Mouse (Mus musculus) embryo, embryonic 10 days (tissue): ENCODE measurements at regions not wholly inside any gene's neighbourhood (a gene's known extent, or its start where the extent isn't known, plus 50 kb on each side); places are given as distances from the start of the nearest gene placed in this dataset.
"Not testable (repeated sequence)": the region's sequence is repeated elsewhere in the genome, so short reads cannot be mapped to it uniquely, and the experiment has no call there.

Source experiments
- DNase-seq: peaks from one replicate; pipeline ENCODE4 v3.0.0-alpha.2; 2015; ENCODE audit warnings: low spot score

- not testable (repeated sequence) for DNase-seq
Measured at GRCm38 (mm10) chr10:29044781-29045180, 58.7 kb upstream of the 2310057J18Rik start.

DNA sequence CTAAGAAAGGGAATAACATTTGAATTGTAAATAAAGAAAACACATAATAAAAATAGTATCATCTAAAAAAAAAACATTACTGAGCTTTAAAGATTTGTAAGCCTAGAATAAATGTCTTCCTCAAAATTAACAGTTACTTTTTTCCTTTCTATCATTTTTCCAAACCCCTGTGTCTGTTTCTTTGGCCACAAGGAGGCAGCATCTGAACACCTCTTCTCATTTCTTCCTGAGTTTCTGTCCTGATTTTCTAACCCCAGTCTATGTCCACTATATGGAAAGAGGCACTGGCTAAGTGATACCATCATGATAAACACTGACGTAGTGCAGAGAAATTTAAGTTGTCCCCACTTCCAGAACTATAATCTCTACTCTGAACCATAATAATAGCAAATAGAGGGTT is 55.8 kb upstream of the Soga3 start:
- peak; percentile 57 for DNase-seq
